Mouse (Mus musculus) forebrain, embryonic 13.5 days (tissue): ENCODE results near the gene Gramd1b. TPM values are rescaled to one million over a fixed set of nuclear protein-coding genes. Genes with fewer than 3 reads are reported as not detected.

Source experiments
- ATAC-seq: fragments of 200-750 bp; cut with Nextera tagmentation; 2 replicates; pipeline ENCODE4 v1.8.0; 2017
- H3K27ac ChIP-seq: fragments of 300-500 bp; sonication (generic); 2 replicates; pipeline ENCODE4 v1.5.1; 2015; ENCODE audit warnings: inconsistent platforms, mild to moderate bottlenecking, moderate library complexity
- H3K27me3 ChIP-seq: fragments of 300-500 bp; sonication (generic); 2 replicates; pipeline ENCODE4 v1.6.1; 2015; ENCODE audit warnings: mild to moderate bottlenecking, inconsistent platforms
- H3K36me3 ChIP-seq: fragments of 300-500 bp; sonication (generic); 2 replicates; pipeline ENCODE4 v1.6.1; 2015; ENCODE audit warnings: mild to moderate bottlenecking, inconsistent platforms; ENCODE audit not compliant: poor library complexity, severe bottlenecking
- H3K4me1 ChIP-seq: fragments of 300-500 bp; sonication (generic); 2 replicates; pipeline ENCODE4 v1.6.1; 2015; ENCODE audit warnings: inconsistent platforms
- H3K4me2 ChIP-seq: fragments of 300-500 bp; sonication (generic); 2 replicates; pipeline ENCODE4 v1.6.1; 2015; ENCODE audit warnings: inconsistent platforms, mild to moderate bottlenecking, moderate library complexity
- H3K4me3 ChIP-seq: fragments of 300-500 bp; sonication (generic); 2 replicates; pipeline ENCODE4 v1.5.1; 2015; ENCODE audit warnings: mild to moderate bottlenecking, inconsistent platforms
- H3K9ac ChIP-seq: fragments of 300-500 bp; sonication (generic); 2 replicates; pipeline ENCODE4 v1.6.1; 2015; ENCODE audit warnings: mild to moderate bottlenecking, inconsistent platforms
- H3K9me3 ChIP-seq: fragments of 300-500 bp; sonication (generic); replicated peaks from 2 replicates; pipeline ENCODE4 v1.6.1; 2016; ENCODE audit warnings: inconsistent platforms
- WGBS: fragments of 180-500 bp; shearing (Covaris S2); methylation state at CpG from one replicate; pipeline ENCODE4 v1.1.7; 2015; 5-methylcytosine and 5-hydroxymethylcytosine counted together
- polyA plus RNA-seq: library from polyadenylated mRNA; unstranded; fragments of >200 nt; fragmentation: Nextera tagmentation; extraction: Ambion mirVana; gene quantifications from 2 replicates; pipeline ENCODE4 v1.2.1, GENCODE M21; 2015

Gene Gramd1b
- polyA plus RNA-seq, 1 experiment from 2014 or later, result 8.1 TPM

DNA sequence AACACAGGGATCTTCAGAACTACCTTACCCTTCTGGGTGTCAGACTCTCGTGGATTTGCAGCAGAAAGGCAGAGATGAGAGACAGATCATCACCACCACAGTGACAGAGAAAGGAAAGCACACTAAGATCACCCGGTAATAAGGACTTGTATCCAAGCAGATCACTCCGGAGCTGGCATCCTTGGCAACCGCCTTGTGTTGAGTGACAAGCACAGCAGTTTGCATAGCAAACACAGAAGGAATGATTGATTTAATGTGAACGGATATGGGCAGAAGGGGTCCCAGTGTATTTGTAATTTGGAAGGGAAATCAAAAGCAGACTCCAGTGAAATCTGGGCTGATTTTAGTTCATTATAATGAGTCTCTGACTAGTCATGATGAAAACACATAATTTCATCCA lies 97.9 kb downstream of the Gramd1b start:
- Histone ChIP-seq H3K27ac (peak overlapping the region; percentile 8; the same call in 1 of the 2 replicates), H3K4me1 (0 out of 2 replicates have a peak, but pooled peaks cover under 1% of the 10 kb centered on the region), H3K4me3 (no peak overlapping the region), H3K27me3 (no peaks in the 10 kb centered on the region), H3K4me2 (no peak overlapping the region), H3K36me3 (no peaks in the 10 kb centered on the region), H3K9me3 (no peaks in the 10 kb centered on the region), H3K9ac (no peak overlapping the region)
- peak; percentile 83; the same call in 1 of the 2 replicates for ATAC-seq
- WGBS, result 81% methylated on average over 5 of the region's 5 CpGs

GRCm38 (mm10) chr9:40430969-40431368 lies 100.2 kb downstream of the Gramd1b start:
- Histone ChIP-seq H3K27ac (no peak overlapping the region), H3K27me3 (no peaks in the 10 kb centered on the region), H3K4me1 (no peaks in the 10 kb centered on the region), H3K4me2 (no peak overlapping the region), H3K36me3 (no peaks in the 10 kb centered on the region), H3K9me3 (no peaks in the 10 kb centered on the region), H3K9ac (no peak overlapping the region), H3K4me3 (no peak overlapping the region)
- no peak for ATAC-seq
- 91% methylated on average over 8 of the region's 8 CpGs for WGBS

GRCm38 (mm10) chr9:40427663-40428062 lies 103.5 kb downstream of the Gramd1b start:
- no peak overlapping the region for H3K27ac ChIP-seq

DNA sequence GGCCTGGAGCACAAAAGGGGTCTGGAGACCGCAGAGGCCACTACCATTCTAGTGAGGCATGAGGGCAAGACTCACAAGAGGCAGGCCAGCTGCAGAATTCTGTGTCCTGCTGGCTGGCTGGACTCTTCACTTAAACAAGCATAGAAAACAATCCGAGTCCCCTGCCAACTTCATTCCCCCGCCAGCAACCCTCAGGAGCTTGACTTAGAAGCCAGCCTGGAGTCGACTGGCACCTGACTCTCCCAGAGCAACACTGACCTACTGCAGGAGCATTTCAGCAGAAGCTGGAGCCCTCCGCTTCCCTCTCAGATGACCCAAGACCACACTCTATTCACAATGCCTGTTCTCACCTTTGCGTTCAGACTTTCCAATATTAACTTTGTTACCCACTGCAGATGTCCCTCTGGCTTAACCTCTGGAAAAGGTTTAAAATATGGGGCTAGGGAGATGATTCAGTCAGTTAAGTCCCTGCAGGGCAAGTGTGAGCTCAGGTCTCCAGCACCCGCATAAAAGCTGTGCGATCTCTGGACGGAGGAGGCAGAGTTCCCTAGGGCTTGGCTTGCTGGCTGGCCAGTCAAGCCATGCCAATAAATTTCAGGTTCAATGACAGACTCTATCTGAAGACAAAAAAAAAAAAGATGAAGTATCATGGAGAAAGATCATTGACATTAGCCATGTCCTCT lies 104.8 kb downstream of the Gramd1b start:
- ATAC-seq, result no peak
- Histone ChIP-seq H3K4me2 (no peak overlapping the region), H3K27me3 (no peaks in the 10 kb centered on the region), H3K9me3 (no peaks in the 10 kb centered on the region), H3K4me1 (no peaks in the 10 kb centered on the region), H3K36me3 (no peaks in the 10 kb centered on the region), H3K4me3 (no peak overlapping the region), H3K27ac (no peak overlapping the region), H3K9ac (no peak overlapping the region)
- 89% methylated on average over 9 of the region's 9 CpGs for WGBS

More at GRCm38 (mm10) chr9:40427663-40428062, 103.5 kb downstream of the Gramd1b start:
- H3K27me3 ChIP-seq, result no peaks in the 10 kb centered on the region
- H3K4me2 ChIP-seq, result no peak overlapping the region
- WGBS, result 88% methylated on average over 2 of the region's 2 CpGs
- no peak overlapping the region for H3K4me3 ChIP-seq
- H3K9ac ChIP-seq, result no peak overlapping the region
- H3K36me3 ChIP-seq, result no peaks in the 10 kb centered on the region
- no peak for ATAC-seq
- H3K4me1 ChIP-seq, result no peaks in the 10 kb centered on the region
- H3K9me3 ChIP-seq, result no peaks in the 10 kb centered on the region

DNA sequence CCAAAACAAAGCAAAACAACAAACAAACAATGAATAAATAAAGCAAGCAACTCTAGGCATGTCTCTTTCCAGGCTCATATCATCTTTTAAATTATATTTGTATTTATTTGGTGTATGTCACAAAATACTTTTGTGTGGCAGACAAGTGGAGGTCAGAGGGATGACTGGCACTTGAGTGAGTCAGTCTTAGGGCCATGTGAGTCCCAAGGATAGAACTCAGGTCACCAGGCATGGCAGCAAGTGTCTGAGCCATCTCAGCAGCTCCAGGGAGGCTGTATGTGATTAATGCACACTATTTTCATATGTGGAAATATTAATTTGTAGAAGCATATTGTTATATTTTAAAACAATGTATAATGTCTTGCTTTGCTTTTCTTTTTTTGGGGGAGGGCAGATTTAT lies 106.3 kb downstream of the Gramd1b start:
- Histone ChIP-seq H3K4me2 (no peak overlapping the region), H3K27me3 (no peaks in the 10 kb centered on the region), H3K4me1 (no peaks in the 10 kb centered on the region), H3K4me3 (no peak overlapping the region), H3K36me3 (no peaks in the 10 kb centered on the region), H3K27ac (no peak overlapping the region), H3K9me3 (no peaks in the 10 kb centered on the region), H3K9ac (no peak overlapping the region)
- no peak for ATAC-seq

DNA sequence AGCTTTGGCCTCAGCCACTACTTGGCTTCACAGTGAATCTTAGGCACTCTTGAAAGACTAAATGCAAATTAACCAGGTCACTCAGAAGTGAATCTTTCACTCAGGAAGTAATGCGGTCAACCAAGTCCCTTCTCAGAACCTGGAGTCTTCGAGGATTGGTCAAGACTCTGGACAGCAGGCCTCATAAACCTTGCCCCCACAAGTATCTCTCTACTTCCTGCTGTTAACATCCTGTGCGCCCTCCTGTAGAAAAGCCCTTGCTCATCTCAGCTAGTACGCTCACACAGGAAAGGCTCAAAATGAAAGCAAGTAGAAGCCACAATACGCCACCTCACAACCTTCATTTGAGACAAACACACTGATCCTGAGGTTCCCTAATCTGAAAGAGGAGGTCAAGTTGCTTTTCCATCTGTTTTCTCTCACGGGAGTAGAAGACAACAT lies 107.7 kb downstream of the Gramd1b start:
- ATAC-seq, result no peak
- H3K27ac ChIP-seq, result no peak overlapping the region
- 87% methylated on average over 6 of the region's 6 CpGs for WGBS
- H3K36me3 ChIP-seq, result no peaks in the 10 kb centered on the region
- no peak overlapping the region for H3K4me3 ChIP-seq
- H3K4me1 ChIP-seq, result no peaks in the 10 kb centered on the region
- H3K4me2 ChIP-seq, result no peak overlapping the region
- no peak overlapping the region for H3K9ac ChIP-seq
- no peaks in the 10 kb centered on the region for H3K27me3 ChIP-seq
- no peaks in the 10 kb centered on the region for H3K9me3 ChIP-seq

GRCm38 (mm10) chr9:40422368-40423057 lies 108.7 kb downstream of the Gramd1b start:
- 79% methylated on average over 11 of the region's 11 CpGs for WGBS
- Histone ChIP-seq H3K9me3 (no peaks in the 10 kb centered on the region), H3K4me3 (no peak overlapping the region), H3K4me2 (no peak overlapping the region), H3K36me3 (no peaks in the 10 kb centered on the region), H3K27ac (no peak overlapping the region), H3K4me1 (no peaks in the 10 kb centered on the region), H3K27me3 (no peaks in the 10 kb centered on the region), H3K9ac (no peak overlapping the region)
- no peak for ATAC-seq

DNA sequence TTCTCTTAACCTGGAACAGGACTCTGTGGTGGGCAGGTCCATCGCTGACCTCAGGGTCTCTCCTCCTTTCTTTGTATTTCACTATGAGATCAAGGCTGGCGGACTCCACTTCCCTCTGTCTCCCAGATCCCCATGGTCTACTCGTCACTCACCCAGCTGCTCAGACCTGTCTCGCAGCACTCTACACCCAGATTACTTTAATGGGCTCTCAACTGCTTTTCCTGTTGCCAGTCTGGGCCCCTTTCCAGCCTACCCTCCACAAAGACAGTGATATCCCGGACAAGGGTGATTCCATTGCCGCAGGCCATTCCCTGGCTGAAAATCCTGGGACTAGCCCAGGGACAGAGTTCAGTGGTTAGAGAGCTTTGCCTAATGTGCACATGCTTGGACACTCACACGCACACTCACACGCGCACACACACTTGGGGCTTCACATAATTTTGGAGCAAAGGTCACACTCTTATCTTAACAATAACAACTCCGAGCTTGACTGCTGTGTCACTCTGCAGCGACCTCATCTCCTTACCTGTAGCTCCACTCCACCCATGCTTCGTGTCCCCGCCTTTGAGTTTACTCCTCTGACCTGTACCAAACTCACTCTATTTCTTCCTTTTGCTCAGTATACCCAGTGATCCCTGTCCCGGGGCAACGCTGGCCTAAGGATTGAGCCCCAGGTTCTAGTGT lies 110.4 kb downstream of the Gramd1b start:
- Histone ChIP-seq H3K4me1 (no peaks in the 10 kb centered on the region), H3K9me3 (no peaks in the 10 kb centered on the region), H3K4me3 (no peak overlapping the region), H3K27ac (no peak overlapping the region), H3K9ac (no peak overlapping the region), H3K27me3 (no peaks in the 10 kb centered on the region), H3K36me3 (no peaks in the 10 kb centered on the region), H3K4me2 (no peak overlapping the region)
- ATAC-seq, result no peak
- 83% methylated on average over 15 of the region's 15 CpGs for WGBS

DNA sequence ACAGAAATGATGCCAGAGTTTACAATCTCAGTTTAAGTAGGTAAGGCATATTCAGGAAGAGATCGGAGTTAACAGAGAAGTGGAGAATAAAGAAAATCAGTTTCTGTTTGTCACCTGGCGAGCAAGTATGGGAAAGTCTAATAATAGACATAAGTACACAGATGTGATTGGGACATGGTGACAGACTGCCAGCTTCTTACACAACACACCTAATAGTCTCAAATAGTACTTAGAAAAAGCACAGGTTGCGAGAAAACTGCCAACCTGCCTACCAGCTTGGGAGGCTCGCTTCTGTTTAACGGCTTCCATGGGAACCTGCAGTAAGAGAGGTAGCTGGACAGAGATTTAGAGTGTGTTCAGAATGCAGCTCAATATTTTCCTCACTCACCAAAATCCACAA lies 112.4 kb downstream of the Gramd1b start:
- Histone ChIP-seq H3K4me2 (no peak overlapping the region), H3K4me3 (no peak overlapping the region), H3K27me3 (no peaks in the 10 kb centered on the region), H3K4me1 (no peaks in the 10 kb centered on the region), H3K9me3 (no peaks in the 10 kb centered on the region), H3K9ac (no peak overlapping the region), H3K36me3 (no peaks in the 10 kb centered on the region), H3K27ac (no peak overlapping the region)
- no peak for ATAC-seq
- 93% methylated on average over 5 of the region's 5 CpGs for WGBS

GRCm38 (mm10) chr9:40416150-40416549 lies 115.0 kb downstream of the Gramd1b start:
- no peaks in the 10 kb centered on the region for H3K27me3 ChIP-seq
- no peak overlapping the region for H3K4me3 ChIP-seq
- no peaks in the 10 kb centered on the region for H3K36me3 ChIP-seq
- no peaks in the 10 kb centered on the region for H3K9me3 ChIP-seq
- H3K4me2 ChIP-seq, result no peak overlapping the region
- no peaks in the 10 kb centered on the region for H3K4me1 ChIP-seq
- 87% methylated on average over 7 of the region's 7 CpGs for WGBS
- ATAC-seq, result no peak
- no peak overlapping the region for H3K9ac ChIP-seq
- H3K27ac ChIP-seq, result no peak overlapping the region

- Histone ChIP-seq H3K4me3 (peak overlapping the region; percentile 68), H3K27me3 (no peaks in the 10 kb centered on the region), H3K27ac (no peak overlapping the region), H3K9me3 (no peaks in the 10 kb centered on the region), H3K9ac (peak overlapping the region; percentile 79), H3K36me3 (no peaks in the 10 kb centered on the region), H3K4me1 (no peaks in the 10 kb centered on the region), H3K4me2 (peak overlapping the region; percentile 94)
- 34% methylated on average over 18 of the region's 18 CpGs for WGBS
- ATAC-seq, result peak; percentile 58
Observed at GRCm38 (mm10) chr9:40414904-40415766, 116.0 kb downstream of the Gramd1b start.
